Mouse (Mus musculus) liver, postnatal 0 days (tissue): ENCODE measurements at regions not wholly inside any gene's neighbourhood (a gene's known extent, or its start where the extent isn't known, plus 50 kb on each side); places are given as distances from the start of the nearest gene placed in this dataset.

Source experiments
- ATAC-seq: fragments of 200-750 bp; cut with Nextera tagmentation; 2 replicates; pipeline ENCODE4 v1.8.0; 2017; ENCODE audit warnings: mild to moderate bottlenecking, moderate library complexity
- DNase-seq: peaks from one replicate; pipeline ENCODE4 v3.0.0-alpha.2; 2016
- H3K27ac ChIP-seq: fragments of 300-500 bp; sonication (generic); 2 replicates; pipeline ENCODE4 v1.5.1; 2014; ENCODE audit warnings: antibody characterized with exemption, moderate library complexity, mild to moderate bottlenecking, low read depth
- H3K27me3 ChIP-seq: fragments of 300-500 bp; sonication (generic); 2 replicates; pipeline ENCODE4 v1.6.1; 2014; ENCODE audit warnings: low read length, control low read depth, mixed read lengths; ENCODE audit not compliant: insufficient read depth
- H3K36me3 ChIP-seq: fragments of 300-500 bp; sonication (generic); replicated peaks from 2 replicates; pipeline ENCODE4 v1.6.1; 2014; ENCODE audit warnings: mild to moderate bottlenecking, control low read depth, low read length, moderate library complexity, mixed read lengths; ENCODE audit not compliant: insufficient read depth
- H3K4me1 ChIP-seq: fragments of 300-500 bp; sonication (generic); 2 replicates; pipeline ENCODE4 v1.6.1; 2014; ENCODE audit warnings: antibody characterized with exemption, mild to moderate bottlenecking, control low read depth; ENCODE audit not compliant: insufficient read depth
- H3K4me2 ChIP-seq: fragments of 300-500 bp; sonication (generic); 2 replicates; pipeline ENCODE4 v1.6.1; 2014; ENCODE audit warnings: low read depth, mild to moderate bottlenecking, low read length, moderate library complexity, mixed read lengths
- H3K4me3 ChIP-seq: fragments of 300-500 bp; sonication (generic); 2 replicates; pipeline ENCODE4 v1.5.1; 2014; ENCODE audit warnings: low read depth, low read length
- H3K9ac ChIP-seq: fragments of 300-500 bp; sonication (generic); replicated peaks from 2 replicates; pipeline ENCODE4 v1.6.1; 2014; ENCODE audit warnings: mild to moderate bottlenecking, moderate library complexity
- H3K9me3 ChIP-seq: fragments of 300-500 bp; sonication (generic); 2 replicates; pipeline ENCODE4 v1.6.1; 2016; ENCODE audit warnings: mild to moderate bottlenecking, control low read depth, low read length, mixed read lengths
- CTCF ChIP-seq: sonication (generic); IDR thresholded peaks from 2 replicates; pipeline ENCODE4 v1.5.1; 2016; ENCODE audit warnings: antibody characterized with exemption, low read depth
- EP300 ChIP-seq: IDR thresholded peaks from 2 replicates; pipeline ENCODE4 v1.6.1; 2016; ENCODE audit warnings: antibody characterized with exemption, low read depth, mild to moderate bottlenecking
- WGBS: fragments of 180-500 bp; shearing (Covaris S2); extraction: QIAGEN DNeasy Blood & Tissue Kit; methylation state at CpG from one replicate; pipeline ENCODE4 v1.1.7; 2014; ENCODE audit not compliant: insufficient replicate concordance; 5-methylcytosine and 5-hydroxymethylcytosine counted together

GRCm38 (mm10) chr3:154430856-154431255 lies 100.4 kb upstream of the Lhx8 start:
- Histone ChIP-seq H3K9ac (no peak overlapping the region), H3K27ac (no peak overlapping the region), H3K9me3 (no peaks in the 10 kb centered on the region), H3K27me3 (no peaks in the 10 kb centered on the region), H3K4me1 (no peaks in the 10 kb centered on the region), H3K36me3 (no peaks in the 10 kb centered on the region), H3K4me2 (no peak overlapping the region), H3K4me3 (no peak overlapping the region)
- 79% methylated on average over 7 of the region's 7 CpGs for WGBS
- DNase-seq: no peak
- no peak for TF ChIP-seq EP300
- TF ChIP-seq CTCF: no peak
- no peak for ATAC-seq

GRCm38 (mm10) chr3:154429666-154430065 lies 99.2 kb upstream of the Lhx8 start:
- H3K4me3 ChIP-seq: no peak overlapping the region
- no peaks in the 10 kb centered on the region for H3K27me3 ChIP-seq
- H3K4me1 ChIP-seq: no peaks in the 10 kb centered on the region
- no peak for DNase-seq
- WGBS: 75% methylated on average over 6 of the region's 6 CpGs
- no peak overlapping the region for H3K27ac ChIP-seq
- H3K9me3 ChIP-seq: no peaks in the 10 kb centered on the region
- TF ChIP-seq CTCF (no peak), EP300 (no peak)
- no peaks in the 10 kb centered on the region for H3K36me3 ChIP-seq
- H3K4me2 ChIP-seq: no peak overlapping the region
- no peak overlapping the region for H3K9ac ChIP-seq
- ATAC-seq: no peak

GRCm38 (mm10) chr3:154424589-154424988 lies 94.1 kb upstream of the Lhx8 start:
- ATAC-seq (no peak), DNase-seq (no peak)
- no peak overlapping the region for H3K4me2 ChIP-seq
- no peak overlapping the region for H3K9ac ChIP-seq
- H3K4me3 ChIP-seq: no peak overlapping the region
- no peaks in the 10 kb centered on the region for H3K27me3 ChIP-seq
- H3K4me1 ChIP-seq: no peaks in the 10 kb centered on the region
- WGBS: 73% methylated on average over 5 of the region's 5 CpGs
- H3K36me3 ChIP-seq: no peaks in the 10 kb centered on the region
- H3K9me3 ChIP-seq: no peaks in the 10 kb centered on the region
- H3K27ac ChIP-seq: no peak overlapping the region
- TF ChIP-seq CTCF: no peak
- no peak for TF ChIP-seq EP300

- 76% methylated on average over 7 of the region's 7 CpGs for WGBS
- no peak for TF ChIP-seq EP300
- no peak for TF ChIP-seq CTCF
- Histone ChIP-seq H3K9me3 (no peaks in the 10 kb centered on the region), H3K4me1 (no peaks in the 10 kb centered on the region), H3K4me3 (no peak overlapping the region), H3K4me2 (no peak overlapping the region), H3K9ac (no peak overlapping the region), H3K27me3 (no peaks in the 10 kb centered on the region), H3K27ac (no peak overlapping the region), H3K36me3 (no peaks in the 10 kb centered on the region)
- no peak for DNase-seq
- ATAC-seq: no peak
Measured at GRCm38 (mm10) chr3:154421461-154421950, 91.0 kb upstream of the Lhx8 start.

- ATAC-seq: no peak
- Histone ChIP-seq H3K27me3 (no peaks in the 10 kb centered on the region), H3K36me3 (no peaks in the 10 kb centered on the region), H3K4me2 (no peak overlapping the region), H3K9ac (no peak overlapping the region), H3K9me3 (no peaks in the 10 kb centered on the region), H3K4me3 (no peak overlapping the region), H3K4me1 (no peaks in the 10 kb centered on the region), H3K27ac (no peak overlapping the region)
- DNase-seq: no peak
- TF ChIP-seq EP300 (no peak), CTCF (no peak)
- WGBS: 65% methylated on average over 4 of the region's 4 CpGs
Measured at GRCm38 (mm10) chr3:154418177-154418832, 87.8 kb upstream of the Lhx8 start.

- Histone ChIP-seq H3K4me3 (no peak overlapping the region), H3K9ac (no peak overlapping the region), H3K27me3 (no peaks in the 10 kb centered on the region), H3K36me3 (no peaks in the 10 kb centered on the region), H3K4me2 (no peak overlapping the region), H3K4me1 (no peaks in the 10 kb centered on the region), H3K9me3 (no peaks in the 10 kb centered on the region), H3K27ac (no peak overlapping the region)
- DNase-seq (no peak), ATAC-seq (no peak)
- TF ChIP-seq EP300 (no peak), CTCF (no peak)
- 67% methylated on average over 3 of the region's 3 CpGs for WGBS
Measured at GRCm38 (mm10) chr3:154414358-154414757, 83.9 kb upstream of the Lhx8 start.
